Mouse (Mus musculus): ENCODE measurements around the gene 4930579F01Rik. TPM values are rescaled to one million over a fixed set of nuclear protein-coding genes. Genes with fewer than 3 reads are reported as not detected.
A peak's percentile ranks its signal among the peaks of the same experiment; 100 is the strongest.

4930579F01Rik gene
- total RNA-seq (2021): 0.24 TPM in 1 of 2 replicates, not detected in the other
- long read RNA-seq: 0 reads

- no peak for DNase-seq
These were observed at the start of gene 4930579F01Rik for GRCm38 (mm10) chr3:138193683-138194302. Gene 4930579F01Rik (minus strand): TSS chr3:138193825.

DNA sequence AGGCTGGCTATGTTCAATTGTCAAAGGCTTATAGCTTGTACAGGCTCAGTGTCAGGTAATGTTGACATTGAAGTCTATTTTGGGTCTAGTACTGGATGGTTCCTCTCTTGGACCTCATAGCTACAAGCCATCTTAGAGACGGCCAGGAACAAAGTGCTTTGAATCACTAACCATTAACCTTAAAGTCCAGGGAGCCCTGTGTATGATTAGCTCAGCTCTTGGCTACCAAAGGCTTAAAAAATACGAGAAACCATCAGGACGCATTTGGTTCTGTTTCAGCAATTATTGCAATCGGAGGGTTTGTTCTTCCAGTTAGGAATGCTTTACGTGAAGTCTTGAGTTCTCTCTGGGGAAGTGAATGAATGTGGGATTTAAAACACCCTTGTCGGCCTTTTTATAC is 49.3 kb upstream of the 4930579F01Rik start:
- DNase-seq: no peak

- DNase-seq: no peak
These were observed 48.5 kb upstream of the 4930579F01Rik start for GRCm38 (mm10) chr3:138242021-138242726.

GRCm38 (mm10) chr3:138241371-138241770 is 47.7 kb upstream of the 4930579F01Rik start:
- DNase-seq: no peak

DNA sequence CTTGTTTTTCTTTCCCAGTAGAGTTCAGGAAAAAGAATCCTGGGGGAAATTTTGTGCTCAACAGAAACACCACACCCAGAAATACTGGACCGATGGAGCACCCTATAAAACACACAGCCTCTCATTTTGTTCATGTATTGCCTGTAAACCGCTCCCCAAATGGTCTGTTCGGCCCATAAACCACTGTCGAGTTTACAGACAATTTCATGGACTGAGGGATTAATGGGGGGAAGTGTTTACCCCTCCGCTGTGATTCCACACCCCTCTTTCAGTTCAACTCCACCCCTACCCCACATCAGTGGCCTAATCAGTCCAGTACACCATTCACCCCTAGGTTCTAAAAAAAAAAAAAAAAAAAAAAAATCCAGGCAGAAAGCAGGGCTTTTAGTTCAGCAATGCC is 47.3 kb upstream of the 4930579F01Rik start:
- no peak for DNase-seq

GRCm38 (mm10) chr3:138240411-138240810 is 46.8 kb upstream of the 4930579F01Rik start:
- DNase-seq: no peak

GRCm38 (mm10) chr3:138239461-138239860 is 45.8 kb upstream of the 4930579F01Rik start:
- no peak for DNase-seq

GRCm38 (mm10) chr3:138238046-138238445 is 44.4 kb upstream of the 4930579F01Rik start:
- DNase-seq: no peak

- no peak for DNase-seq
These were observed 43.0 kb upstream of the 4930579F01Rik start for GRCm38 (mm10) chr3:138236546-138237163.

- DNase-seq: no peak
These were observed 37.9 kb upstream of the 4930579F01Rik start for GRCm38 (mm10) chr3:138231531-138231930.

GRCm38 (mm10) chr3:138230266-138230665 is 36.6 kb upstream of the 4930579F01Rik start:
- DNase-seq: peak; percentile 50

- no peak for DNase-seq
These were observed 35.8 kb upstream of the 4930579F01Rik start for GRCm38 (mm10) chr3:138229448-138229847.

DNA sequence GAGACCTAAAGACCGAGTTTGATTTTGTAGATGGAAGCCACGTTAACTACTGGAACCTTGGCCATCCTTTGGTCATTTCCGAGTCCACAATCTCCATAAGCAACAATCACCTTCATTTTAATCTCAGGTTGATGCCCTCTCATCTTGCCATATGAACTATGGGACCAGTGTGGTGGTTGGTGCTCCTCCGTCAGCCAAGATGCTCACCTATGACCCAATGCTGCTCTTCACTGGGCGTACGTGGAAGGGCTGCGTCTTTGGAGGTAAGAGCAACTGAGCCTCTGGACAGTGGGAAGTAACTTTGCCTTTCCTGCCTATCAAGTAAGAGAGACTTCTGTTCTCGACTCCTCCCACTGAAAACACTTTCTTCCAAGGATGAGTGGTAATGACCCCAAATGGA is 34.2 kb upstream of the 4930579F01Rik start:
- DNase-seq: no peak

GRCm38 (mm10) chr3:138227082-138227481 is 33.5 kb upstream of the 4930579F01Rik start:
- DNase-seq: no peak

GRCm38 (mm10) chr3:138226476-138226875 is 32.9 kb upstream of the 4930579F01Rik start:
- no peak for DNase-seq

DNA sequence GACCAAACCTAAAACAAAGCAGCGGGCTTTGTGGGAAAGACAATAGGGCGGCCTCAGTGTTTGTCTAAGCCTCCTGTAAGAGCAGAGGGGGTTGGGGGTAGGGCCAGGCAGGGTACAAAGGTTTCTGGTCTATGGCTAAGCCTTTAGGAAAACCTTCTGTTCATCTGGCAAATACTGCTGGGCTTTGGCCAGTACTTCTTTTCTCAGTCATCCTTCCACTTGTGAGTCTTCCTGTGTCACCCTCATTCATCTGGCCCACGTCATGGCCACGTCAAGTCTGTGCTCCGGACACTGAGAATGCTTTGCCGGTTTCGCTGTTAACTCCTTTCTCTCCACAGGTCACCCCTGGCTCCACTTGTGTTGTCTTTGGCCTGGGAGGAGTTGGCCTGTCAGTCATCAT is 32.2 kb upstream of the 4930579F01Rik start:
- peak; percentile 31 for DNase-seq

GRCm38 (mm10) chr3:138225331-138225730 is 31.7 kb upstream of the 4930579F01Rik start:
- DNase-seq: no peak

GRCm38 (mm10) chr3:138224363-138224954 is 30.8 kb upstream of the 4930579F01Rik start:
- no peak for DNase-seq

DNA sequence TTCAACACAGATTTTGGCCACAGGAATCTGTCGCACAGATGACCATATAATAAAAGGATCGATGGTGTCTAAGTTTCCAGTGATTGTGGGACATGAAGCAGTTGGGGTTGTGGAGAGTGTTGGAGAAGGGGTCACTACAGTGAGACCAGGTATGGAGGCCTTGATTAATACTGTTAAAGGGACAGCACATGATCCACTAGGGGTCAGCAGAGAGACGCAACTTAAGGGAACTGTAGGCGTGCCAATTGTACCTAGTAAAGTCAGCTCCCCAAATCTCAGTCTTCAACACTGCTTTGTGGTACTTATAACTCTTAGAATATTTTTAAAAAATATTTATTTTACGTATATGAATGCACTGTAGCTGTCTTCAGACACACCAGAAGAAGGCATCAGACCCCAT is 29.3 kb upstream of the 4930579F01Rik start:
- DNase-seq: peak; percentile 58

GRCm38 (mm10) chr3:138222511-138222910 is 28.9 kb upstream of the 4930579F01Rik start:
- no peak for DNase-seq

- DNase-seq: no peak
These were observed 27.5 kb upstream of the 4930579F01Rik start for GRCm38 (mm10) chr3:138221116-138221515.

GRCm38 (mm10) chr3:138217631-138218264 is 24.1 kb upstream of the 4930579F01Rik start, which contains the start of gene Adh7:
Gene Adh7 (plus strand): TSS chr3:138217760.
- no peak for DNase-seq

Data from adrenal gland, postnatal 25 days (tissue).